Mouse (Mus musculus) spleen, postnatal 10 days (tissue): ENCODE data around the gene Gm5089.

Experiments
- DNase-seq, 2 experiments: peaks; one replicate each; pipeline ENCODE4 v3.0.0; 2021 to 2022; ENCODE audit warnings: low spot score in 2 of 2

Gm5089 gene

GRCm38 (mm10) chr14:122450496-122451382, at the start of gene Gm5089:
Gm5089 (minus strand) TSS chr14:122451115.
- DNase-seq: no peak

GRCm38 (mm10) chr14:122492015-122492414, 41.1 kb upstream of the Gm5089 start:
- no peak for DNase-seq

GRCm38 (mm10) chr14:122491521-122491920, 40.6 kb upstream of the Gm5089 start:
- DNase-seq: no peak

GRCm38 (mm10) chr14:122490441-122491328, 39.8 kb upstream of the Gm5089 start, which contains the start of gene Gm10837:
Gm10837 (plus strand) TSS chr14:122490586.
- DNase-seq: no peak

GRCm38 (mm10) chr14:122489686-122490414, 38.9 kb upstream of the Gm5089 start:
- DNase-seq: no peak

GRCm38 (mm10) chr14:122489041-122489440, 38.1 kb upstream of the Gm5089 start:
- DNase-seq: no peak

- no peak for DNase-seq
Measured at GRCm38 (mm10) chr14:122487366-122487765, 36.5 kb upstream of the Gm5089 start.

GRCm38 (mm10) chr14:122486611-122487010, 35.7 kb upstream of the Gm5089 start:
- no peak for DNase-seq

GRCm38 (mm10) chr14:122485635-122486181, 34.8 kb upstream of the Gm5089 start:
- DNase-seq: no peak

GRCm38 (mm10) chr14:122484844-122485551, 34.1 kb upstream of the Gm5089 start:
- no peak for DNase-seq

- DNase-seq: no peak
Measured at GRCm38 (mm10) chr14:122484458-122484843, 33.5 kb upstream of the Gm5089 start.

- no peak for DNase-seq
Measured at GRCm38 (mm10) chr14:122483556-122484421, 32.9 kb upstream of the Gm5089 start.

GRCm38 (mm10) chr14:122483024-122483385, 32.1 kb upstream of the Gm5089 start:
- no peak for DNase-seq

- no peak for DNase-seq
Measured at GRCm38 (mm10) chr14:122482081-122483023, 31.4 kb upstream of the Gm5089 start.

GRCm38 (mm10) chr14:122481181-122481580, 30.3 kb upstream of the Gm5089 start:
- no peak for DNase-seq

GRCm38 (mm10) chr14:122480355-122480754, 29.4 kb upstream of the Gm5089 start:
- no peak for DNase-seq

GRCm38 (mm10) chr14:122479461-122480109, 28.7 kb upstream of the Gm5089 start:
- no peak for DNase-seq

GRCm38 (mm10) chr14:122478574-122479011, 27.7 kb upstream of the Gm5089 start:
- no peak for DNase-seq
